ENCODE assay signal across 8 mouse cellular contexts in the genomic region with DNA sequence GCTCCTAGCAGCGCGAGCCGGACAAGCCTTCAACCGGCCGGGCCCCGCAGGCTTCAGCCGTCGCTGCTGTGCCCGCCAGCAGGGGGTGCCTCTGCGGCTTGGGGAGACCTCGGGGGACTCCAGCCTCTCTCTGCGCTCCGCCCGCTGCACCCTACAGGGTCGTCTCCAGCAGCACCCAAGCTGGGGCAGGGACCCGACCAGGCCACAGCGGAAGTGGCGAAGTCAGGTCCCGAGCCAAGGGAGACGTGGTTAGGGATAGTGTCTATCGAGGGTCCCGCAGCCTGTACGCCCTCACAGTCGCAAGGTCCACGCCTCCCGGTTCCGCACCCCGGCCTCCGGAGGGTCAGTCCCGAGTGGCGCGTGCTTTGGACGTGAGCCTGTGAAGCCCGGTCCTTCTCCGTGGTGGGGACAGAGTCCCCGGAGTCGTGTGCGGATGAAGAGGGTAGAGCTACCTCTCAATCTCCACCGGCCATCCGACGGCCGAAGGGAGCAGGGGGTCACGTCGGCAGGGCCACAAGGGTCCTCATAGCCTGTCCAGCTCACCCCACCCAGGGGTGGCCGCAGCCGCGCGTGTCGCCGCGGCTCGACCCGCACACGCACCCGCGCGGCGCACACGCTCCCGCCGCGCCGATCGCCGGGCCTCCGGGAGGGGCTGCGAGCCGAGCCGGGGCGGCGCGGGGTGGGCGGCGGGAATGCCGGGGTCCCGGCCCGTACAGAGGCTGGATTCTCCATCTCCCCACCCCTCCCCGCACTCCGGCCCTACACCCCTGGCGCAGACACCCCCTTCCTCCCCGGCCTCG. TPM values are rescaled to one million over a fixed set of nuclear protein-coding genes. Genes with fewer than 3 reads are reported as not detected.
DNase-seq lines count a peak whose midpoint lies in the region; TF ChIP-seq lines count a peak whose summit lies in the region.

No protein-coding gene starts in this region.

- H3K9ac ChIP-seq in ES-Bruce4 (ENCODE audit: low read depth, poor library complexity, severe bottlenecking) = peak overlapping the region; percentile 49; the same call in 1 of the 2 replicates

- no peak for TF ChIP-seq EP300 in ES-Bruce4 (IDR thresholded peaks at IDR 0.05; ENCODE audit: insufficient read depth, low read depth, low read length)

- no peaks in the 10 kb centered on the region for H3K4me1 ChIP-seq in ES-Bruce4 (ENCODE audit: control insufficient read depth, insufficient read depth, low read length)
- H3K4me1 ChIP-seq in forebrain, embryonic 10.5 days = peaks cover 64% of the 10 kb centered on the region

- no peaks in the 10 kb centered on the region for H3K9me3 ChIP-seq in ES-Bruce4 (replicated peaks; ENCODE audit: control insufficient read depth, insufficient read depth, low read length, poor library complexity, severe bottlenecking)
- H3K9me3 ChIP-seq in forebrain, embryonic 10.5 days = no peaks in the 10 kb centered on the region

- H3K27me3 ChIP-seq in ES-Bruce4 (ENCODE audit: control insufficient read depth, insufficient read depth, low read length, poor library complexity, severe bottlenecking) = peaks cover 17% of the 10 kb centered on the region
- peaks cover 100% of the 10 kb centered on the region for H3K27me3 ChIP-seq in forebrain, embryonic 10.5 days (ENCODE audit: poor library complexity, severe bottlenecking)

- TF ChIP-seq POLR2A in ES-Bruce4 (IDR thresholded peaks at IDR 0.05; ENCODE audit: insufficient read depth, low read length) = no peak

- no peaks in the 10 kb centered on the region for H3K36me3 ChIP-seq in ES-Bruce4 (ENCODE audit: control insufficient read depth, insufficient read depth, low read length, poor library complexity, severe bottlenecking)
- no peaks in the 10 kb centered on the region for H3K36me3 ChIP-seq in forebrain, embryonic 10.5 days (replicated peaks)

- H3K27ac ChIP-seq in ES-Bruce4 (ENCODE audit: insufficient read depth, low read length) = no peak overlapping the region
- peak overlapping the region; percentile 88 for H3K27ac ChIP-seq in forebrain, embryonic 10.5 days

- intact Hi-C loops in heart, postnatal 10 days (cut with DNase I) = loop anchor here (1.0 to 5.0 kb wide), 2 partner anchors 104 to 156 kb away; no protein-coding TSS in a partner anchor

- DNase-seq in brain, adult 2 months (ENCODE audit: low read depth, low spot score) = peak; percentile 74
- peak; percentile 70 for DNase-seq in forebrain, embryonic 10.5 days (ENCODE audit: extremely low spot score, low spot score)
- peak; percentile 50 to 64 for DNase-seq in heart, postnatal 10 days
- peak; percentile 58 to 71 for DNase-seq in layer of hippocampus, postnatal 10 days (ENCODE audit: low spot score in 2 of 2)
- DNase-seq in lung, postnatal 25 days (ENCODE audit: low spot score) = peak; percentile 45
- peak; percentile 59 for DNase-seq in ovary, postnatal 36 days (ENCODE audit: low spot score)
- DNase-seq in adipocyte (ENCODE audit: low spot score) = no peak

- peak overlapping the region; percentile 71 for H3K4me3 ChIP-seq in ES-Bruce4 (ENCODE audit: low read depth, low read length)
- H3K4me3 ChIP-seq in forebrain, embryonic 10.5 days = peak overlapping the region; percentile 77

- WGBS in forebrain, embryonic 10.5 days = under 1% methylated on average over 82 of the region's 82 CpGs

- TF ChIP-seq CTCF in ES-Bruce4 (IDR thresholded peaks at IDR 0.05; ENCODE audit: low read depth, low read length) = peak; percentile 32

RNA-seq across cellular contexts. Expression of a gene that starts 1.0 kb away (rescaled TPM):
- polyA plus RNA-seq in ES-Bruce4 (2011; ENCODE audit: insufficient read depth, insufficient read length, low read depth, missing spikeins) = 0.35 TPM in 1 of 2 replicates, not detected in the other
- 2.8 and 3.1 TPM in 2 replicates for polyA plus RNA-seq in forebrain, embryonic 10.5 days (2016; fragmentation: Nextera tagmentation; extraction: Ambion mirVana)
- total RNA-seq in heart, postnatal 10 days (2021) = under 1 TPM; 0.26 to 0.27 TPM
- total RNA-seq in layer of hippocampus, postnatal 10 days (2021) = 10 to 100 TPM; 13.5 to 15.8 TPM

RNA-seq across cellular contexts. Expression of a gene that starts 54.0 kb away (rescaled TPM):
- 24.6 and 29.5 TPM in 2 replicates for polyA plus RNA-seq in ES-Bruce4 (2011; ENCODE audit: insufficient read depth, insufficient read length, low read depth, missing spikeins)
- 74.9 and 75.4 TPM in 2 replicates for polyA plus RNA-seq in forebrain, embryonic 10.5 days (2016; fragmentation: Nextera tagmentation; extraction: Ambion mirVana)
- 10 to 100 TPM; 18.5 to 19.8 TPM for total RNA-seq in heart, postnatal 10 days (2021)
- total RNA-seq in layer of hippocampus, postnatal 10 days (2021) = 10 to 100 TPM; 49.8 to 53.9 TPM

Comparison
In these comparisons a context has a peak if more than half of its experiments do, and no peak if none do; other contexts are left out.
1. RNA of a gene that starts 1.0 kb away (total RNA-seq): 13.5 to 15.8 TPM in layer of hippocampus, postnatal 10 days; 0.26 to 0.27 TPM in heart, postnatal 10 days; every median in the first group is over 10 times any median in the second.